Mouse (Mus musculus): ENCODE measurements around the gene Lrrc46. TPM values are rescaled to one million over a fixed set of nuclear protein-coding genes. Genes with fewer than 3 reads are reported as not detected.

Lrrc46 gene
- polyA plus RNA-seq (2015; fragmentation: Nextera tagmentation; extraction: Ambion mirVana) = 0.17 and 0.18 TPM in 2 replicates

DNA sequence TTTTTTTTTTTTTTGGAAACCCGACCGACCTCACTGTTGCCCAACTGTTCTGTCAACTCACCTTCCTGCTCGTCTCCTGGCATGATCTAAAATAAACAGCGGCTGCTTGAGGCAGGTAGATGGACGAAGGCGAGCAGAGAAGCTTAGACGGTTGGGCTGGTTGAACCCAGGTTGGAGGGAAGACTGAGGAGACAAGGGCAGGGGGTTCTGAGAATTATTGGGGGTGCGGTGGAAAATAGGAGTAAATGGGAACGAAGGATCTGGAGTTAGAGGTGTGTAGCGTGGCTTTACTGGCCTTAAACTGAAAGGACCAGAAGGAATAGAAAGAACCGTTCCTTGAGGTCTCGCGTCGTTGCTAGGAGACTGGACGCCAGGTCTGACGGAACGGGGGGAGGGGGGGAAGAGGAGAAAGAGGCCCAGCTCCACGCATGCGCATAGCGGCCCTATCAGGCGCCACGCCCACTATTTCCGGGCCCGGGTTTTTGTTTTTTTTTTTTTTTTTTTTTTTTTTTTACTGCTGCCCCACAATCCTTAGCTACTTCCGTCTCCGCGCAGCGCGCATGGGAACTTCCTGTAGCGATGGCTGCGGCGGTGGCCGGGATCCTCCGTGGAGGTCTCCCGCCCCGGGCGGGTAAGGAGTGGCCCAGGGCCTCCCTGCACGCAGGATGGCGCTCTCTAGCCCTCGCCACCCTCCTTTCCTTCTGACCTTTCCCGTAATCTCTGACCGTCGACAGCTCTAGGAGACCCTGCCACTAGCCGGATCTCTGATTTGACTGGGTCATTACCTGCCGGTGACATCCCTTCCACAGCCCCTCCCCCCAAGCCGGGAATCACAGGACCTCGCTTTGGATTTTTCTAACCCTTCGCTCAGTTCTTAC, at the start of gene Lrrc46, which contains the start of gene Mrpl10:
Gene Lrrc46 (minus strand): TSS at position 386 of the 878 bp plus-strand sequence.
Gene Mrpl10 (plus strand): TSS at position 539 of the 878 bp plus-strand sequence.
- Histone ChIP-seq H3K9me3 (ENCODE audit: control insufficient read depth) (no peaks in the 10 kb centered on the region), H3K4me2 (replicated peaks; ENCODE audit: low read depth) (peak within 1 kb of the TSS; percentile 86), H3K27ac (ENCODE audit: low read depth, low read length) (peak within 1 kb of the TSS; percentile 58; the same call in 1 of the 2 replicates), H3K36me3 (ENCODE audit: control insufficient read depth, insufficient read depth) (peaks cover 10% of the 10 kb centered on the region; the same call in 1 of the 2 replicates), H3K4me3 (ENCODE audit: low read depth, low read length) (peak within 1 kb of the TSS; percentile 81), H3K4me1 (replicated peaks; ENCODE audit: control insufficient read depth, insufficient read depth, low read length) (0 out of 2 replicates have a peak, but pooled peaks cover 3% of the 10 kb centered on the region), H3K27me3 (replicated peaks; ENCODE audit: control insufficient read depth, insufficient read depth, low read length) (no peaks in the 10 kb centered on the region), H3K9ac (ENCODE audit: low read depth, low read length) (peak within 1 kb of the TSS; percentile 72)
- ATAC-seq = peak; percentile 87
- TF ChIP-seq CTCF (IDR thresholded peaks at IDR 0.05; ENCODE audit: low read depth) = no peak
- WGBS = under 1% methylated on average over 48 of the region's 48 CpGs

DNA sequence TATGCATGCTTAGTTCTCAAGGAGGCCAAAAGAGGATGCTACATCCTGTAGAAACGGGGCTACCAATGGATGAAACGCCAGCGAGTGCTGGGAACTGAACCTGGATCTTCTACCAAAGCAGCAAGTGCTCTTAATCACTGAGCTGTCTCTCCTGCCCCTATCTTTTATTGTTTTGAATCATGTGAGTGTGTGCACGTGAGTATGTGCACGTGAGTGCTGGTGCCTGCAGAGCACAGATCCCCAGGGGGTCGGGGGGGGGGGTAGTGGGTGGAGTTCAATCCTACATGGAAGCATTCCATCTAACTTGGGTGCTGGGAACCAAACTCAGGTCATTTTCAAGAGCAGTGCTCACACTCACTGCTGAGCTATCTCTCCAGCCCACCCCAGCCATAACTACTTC, 45.2 kb upstream of the Lrrc46 start:
- H3K4me2 ChIP-seq (replicated peaks; ENCODE audit: low read depth) = no peak overlapping the region
- H3K9me3 ChIP-seq (ENCODE audit: control insufficient read depth) = 0 out of 2 replicates have a peak, but pooled peaks cover 3% of the 10 kb centered on the region
- H3K27me3 ChIP-seq (replicated peaks; ENCODE audit: control insufficient read depth, insufficient read depth, low read length) = no peaks in the 10 kb centered on the region; the same call in 1 of the 2 replicates
- TF ChIP-seq CTCF (IDR thresholded peaks at IDR 0.05; ENCODE audit: low read depth) = no peak
- no peak for ATAC-seq
- 68% methylated on average over 6 of the region's 6 CpGs for WGBS
- no peaks in the 10 kb centered on the region for H3K4me1 ChIP-seq (replicated peaks; ENCODE audit: control insufficient read depth, insufficient read depth, low read length)
- H3K4me3 ChIP-seq (ENCODE audit: low read depth, low read length) = no peak overlapping the region
- H3K36me3 ChIP-seq (ENCODE audit: control insufficient read depth, insufficient read depth) = no peaks in the 10 kb centered on the region
- H3K9ac ChIP-seq (ENCODE audit: low read depth, low read length) = no peak overlapping the region
- H3K27ac ChIP-seq (ENCODE audit: low read depth, low read length) = no peak overlapping the region

GRCm38 (mm10) chr11:97084821-97085505, 43.8 kb upstream of the Lrrc46 start:
- Histone ChIP-seq H3K27me3 (replicated peaks; ENCODE audit: control insufficient read depth, insufficient read depth, low read length) (no peaks in the 10 kb centered on the region; the same call in 1 of the 2 replicates), H3K4me2 (replicated peaks; ENCODE audit: low read depth) (no peak overlapping the region), H3K9ac (ENCODE audit: low read depth, low read length) (no peak overlapping the region), H3K4me1 (replicated peaks; ENCODE audit: control insufficient read depth, insufficient read depth, low read length) (no peaks in the 10 kb centered on the region), H3K4me3 (ENCODE audit: low read depth, low read length) (no peak overlapping the region), H3K36me3 (ENCODE audit: control insufficient read depth, insufficient read depth) (no peaks in the 10 kb centered on the region), H3K9me3 (ENCODE audit: control insufficient read depth) (0 out of 2 replicates have a peak, but pooled peaks cover 3% of the 10 kb centered on the region), H3K27ac (ENCODE audit: low read depth, low read length) (no peak overlapping the region)
- TF ChIP-seq CTCF (IDR thresholded peaks at IDR 0.05; ENCODE audit: low read depth) = no peak
- no peak for ATAC-seq
- WGBS = 76% methylated on average over 15 of the region's 15 CpGs

GRCm38 (mm10) chr11:97083401-97084140, 42.4 kb upstream of the Lrrc46 start:
- Histone ChIP-seq H3K9ac (ENCODE audit: low read depth, low read length) (no peak overlapping the region), H3K27ac (ENCODE audit: low read depth, low read length) (no peak overlapping the region), H3K4me3 (ENCODE audit: low read depth, low read length) (no peak overlapping the region), H3K27me3 (replicated peaks; ENCODE audit: control insufficient read depth, insufficient read depth, low read length) (no peaks in the 10 kb centered on the region; the same call in 1 of the 2 replicates), H3K9me3 (ENCODE audit: control insufficient read depth) (no peaks in the 10 kb centered on the region), H3K4me1 (replicated peaks; ENCODE audit: control insufficient read depth, insufficient read depth, low read length) (no peaks in the 10 kb centered on the region), H3K36me3 (ENCODE audit: control insufficient read depth, insufficient read depth) (no peaks in the 10 kb centered on the region), H3K4me2 (replicated peaks; ENCODE audit: low read depth) (no peak overlapping the region)
- no peak for ATAC-seq
- TF ChIP-seq CTCF (IDR thresholded peaks at IDR 0.05; ENCODE audit: low read depth) = no peak
- WGBS = 26% methylated on average over 22 of the region's 22 CpGs

DNA sequence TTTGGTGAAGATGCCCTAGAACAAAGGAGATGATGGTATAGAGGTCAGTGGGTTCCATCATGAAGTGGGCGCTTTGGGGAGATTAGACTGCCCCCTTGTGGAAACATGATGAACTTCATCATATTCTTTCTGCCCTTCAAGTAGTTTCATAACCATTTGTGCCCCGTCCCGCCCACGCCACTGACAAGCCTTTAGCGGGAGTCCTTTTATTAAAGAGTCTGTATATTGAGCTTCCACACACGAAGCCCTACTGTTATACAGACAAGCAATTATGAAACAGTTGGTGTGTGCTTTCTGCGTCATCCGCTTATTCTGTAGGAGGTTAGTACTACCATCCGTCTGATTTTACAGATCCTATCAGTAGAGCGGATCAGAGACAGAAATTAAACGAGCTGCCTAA, 41.8 kb upstream of the Lrrc46 start:
- WGBS = 32% methylated on average over 11 of the region's 11 CpGs
- peak; percentile 79 for TF ChIP-seq CTCF (IDR thresholded peaks at IDR 0.05; ENCODE audit: low read depth)
- no peak overlapping the region for H3K4me3 ChIP-seq (ENCODE audit: low read depth, low read length)
- H3K9ac ChIP-seq (ENCODE audit: low read depth, low read length) = no peak overlapping the region
- H3K27me3 ChIP-seq (replicated peaks; ENCODE audit: control insufficient read depth, insufficient read depth, low read length) = no peaks in the 10 kb centered on the region; the same call in 1 of the 2 replicates
- no peak overlapping the region for H3K4me2 ChIP-seq (replicated peaks; ENCODE audit: low read depth)
- no peaks in the 10 kb centered on the region for H3K36me3 ChIP-seq (ENCODE audit: control insufficient read depth, insufficient read depth)
- no peak overlapping the region for H3K27ac ChIP-seq (ENCODE audit: low read depth, low read length)
- no peaks in the 10 kb centered on the region for H3K4me1 ChIP-seq (replicated peaks; ENCODE audit: control insufficient read depth, insufficient read depth, low read length)
- H3K9me3 ChIP-seq (ENCODE audit: control insufficient read depth) = no peaks in the 10 kb centered on the region
- ATAC-seq = 0 out of 2 replicates have a peak, but pooled peaks have one; percentile 10
